Mouse (Mus musculus): ENCODE measurements around the gene Map3k12.

The Map3k12 gene

GRCm38 (mm10) chr15:102458050-102458736, 58.7 kb downstream of the Map3k12 start:
- DNase-seq: no peak

- DNase-seq: no peak
These were observed 60.9 kb downstream of the Map3k12 start for GRCm38 (mm10) chr15:102455993-102456392.

GRCm38 (mm10) chr15:102451666-102452430, 65.0 kb downstream of the Map3k12 start:
- peak; percentile 44 for DNase-seq

- DNase-seq: peak; percentile 62
These were observed 65.9 kb downstream of the Map3k12 start for GRCm38 (mm10) chr15:102450928-102451327.

GRCm38 (mm10) chr15:102449366-102449765, 67.5 kb downstream of the Map3k12 start:
- no peak for DNase-seq

All from lung, postnatal 10 days (tissue).